Mouse (Mus musculus): ENCODE measurements around the gene Slc6a21.

Slc6a21 gene

GRCm38 (mm10) chr7:45257063-45257840, 20.1 kb upstream of the Slc6a21 start:
- no peak for DNase-seq (ENCODE audit: low read depth)

DNA sequence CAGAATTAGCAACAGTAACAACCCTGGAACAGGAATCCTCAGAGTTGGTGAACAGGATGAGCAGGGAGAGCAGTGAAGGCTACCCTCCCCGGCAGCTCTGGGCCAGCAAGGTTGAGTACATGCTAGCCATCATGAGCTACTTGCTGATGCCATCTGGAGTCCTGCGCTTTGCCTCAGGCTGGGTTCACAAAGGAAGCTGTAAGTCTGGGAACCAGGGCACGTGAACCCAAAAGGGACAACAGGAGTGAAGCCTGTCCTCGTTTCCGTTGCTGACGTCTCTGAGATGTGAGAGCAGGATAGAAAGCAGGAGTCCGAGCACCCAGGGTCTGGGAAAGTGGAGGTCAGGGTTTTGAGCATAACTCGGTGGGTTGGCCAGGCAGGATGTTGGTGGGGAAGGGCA, 18.0 kb upstream of the Slc6a21 start:
- no peak for DNase-seq (ENCODE audit: low read depth)

- DNase-seq (ENCODE audit: low read depth): no peak
Measured at GRCm38 (mm10) chr7:45262266-45262665, 15.0 kb upstream of the Slc6a21 start.

GRCm38 (mm10) chr7:45263006-45263607, 14.2 kb upstream of the Slc6a21 start:
- DNase-seq (ENCODE audit: low read depth): no peak

DNA sequence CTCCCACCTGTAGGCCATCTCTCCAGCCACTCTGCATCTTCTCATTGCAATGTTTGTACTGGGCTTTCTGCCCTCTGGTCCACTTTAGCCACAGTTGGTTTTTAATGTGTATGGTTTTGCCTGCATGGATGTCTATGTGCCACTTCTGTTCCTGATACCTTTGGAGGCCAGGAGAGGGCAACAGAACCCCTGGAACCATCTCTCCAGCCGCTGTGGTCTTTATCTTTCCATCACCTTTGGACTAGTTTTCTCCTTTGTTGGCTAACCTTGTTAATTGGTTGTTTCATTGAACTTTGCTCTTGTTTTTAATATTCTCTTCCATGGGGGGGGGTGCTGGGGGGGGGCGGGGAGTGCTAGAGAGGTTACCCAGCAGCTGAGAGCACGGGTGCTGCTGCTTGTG, 13.0 kb upstream of the Slc6a21 start:
- DNase-seq (ENCODE audit: low read depth): no peak

DNA sequence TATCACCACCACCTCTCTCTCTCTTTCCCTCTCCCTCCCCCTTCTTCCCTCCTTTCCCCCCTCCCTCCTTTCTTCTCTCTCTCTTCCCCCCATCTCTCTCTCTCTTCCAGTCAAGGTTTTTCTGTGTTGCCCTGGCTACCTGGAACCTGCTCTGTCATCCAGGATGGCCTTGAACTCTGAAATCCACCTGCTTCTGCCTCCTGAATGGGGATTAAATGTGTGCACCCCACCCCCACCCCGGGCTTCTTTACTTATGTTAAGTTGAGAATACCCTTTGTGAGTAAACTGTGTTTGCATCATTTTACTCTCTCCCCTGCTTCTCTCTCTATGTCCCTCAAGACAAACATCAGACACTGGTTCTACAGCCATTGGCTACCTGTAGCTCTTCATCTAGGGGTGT, 11.8 kb upstream of the Slc6a21 start:
- DNase-seq (ENCODE audit: low read depth): no peak

DNA sequence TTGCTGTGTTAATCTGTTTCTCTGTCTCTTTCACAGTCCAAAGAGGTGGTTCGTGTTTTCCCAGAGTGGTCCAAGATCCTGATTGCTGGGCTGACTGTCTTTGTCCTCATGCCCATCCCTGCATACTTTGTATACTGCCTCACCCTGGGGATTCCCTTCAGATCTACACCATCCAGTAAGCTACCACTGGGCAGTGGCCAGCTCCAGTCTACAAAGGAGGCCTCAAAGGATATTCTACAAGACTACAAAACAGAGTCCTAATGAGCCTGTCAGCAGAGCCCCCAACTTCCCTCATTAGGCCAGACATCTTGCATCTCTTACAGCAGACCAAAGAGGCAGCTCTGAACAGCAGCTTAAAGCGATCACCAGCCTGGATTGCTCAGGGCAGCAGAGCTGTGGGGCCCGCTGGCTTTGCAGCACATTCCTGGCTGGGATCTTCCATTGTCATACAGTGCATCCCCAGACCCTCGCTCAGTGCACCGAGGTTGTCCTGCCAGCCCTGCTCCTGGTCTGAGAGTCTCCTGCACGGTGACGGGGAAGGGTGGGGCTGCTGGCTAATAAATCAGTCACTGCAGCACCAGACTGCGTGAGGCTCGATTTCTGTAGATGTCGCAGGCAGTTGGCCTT, 4.4 kb upstream of the Slc6a21 start:
- DNase-seq (ENCODE audit: low read depth): no peak

DNA sequence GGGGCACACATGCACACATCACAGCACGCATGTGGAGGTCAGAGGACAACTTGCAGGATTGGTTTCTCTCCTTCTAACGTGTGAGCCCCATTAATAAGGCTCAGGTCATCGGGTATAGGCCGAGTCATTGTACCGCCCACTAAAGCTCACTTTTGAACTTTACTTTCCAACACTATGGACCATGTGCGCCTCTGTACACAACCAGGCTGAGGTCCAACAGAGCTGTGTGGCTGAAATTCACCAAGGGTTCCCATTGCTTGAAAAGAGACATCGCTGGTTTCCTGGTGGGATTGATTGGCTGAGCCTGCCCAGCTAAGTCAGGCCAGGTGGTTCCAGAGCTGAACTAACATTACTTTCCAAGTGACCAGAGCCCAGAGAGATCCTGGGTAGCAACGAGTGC, 3.6 kb upstream of the Slc6a21 start:
- no peak for DNase-seq (ENCODE audit: low read depth)

GRCm38 (mm10) chr7:45286486-45286885, 9.2 kb downstream of the Slc6a21 start:
- no peak for DNase-seq (ENCODE audit: low read depth)

DNA sequence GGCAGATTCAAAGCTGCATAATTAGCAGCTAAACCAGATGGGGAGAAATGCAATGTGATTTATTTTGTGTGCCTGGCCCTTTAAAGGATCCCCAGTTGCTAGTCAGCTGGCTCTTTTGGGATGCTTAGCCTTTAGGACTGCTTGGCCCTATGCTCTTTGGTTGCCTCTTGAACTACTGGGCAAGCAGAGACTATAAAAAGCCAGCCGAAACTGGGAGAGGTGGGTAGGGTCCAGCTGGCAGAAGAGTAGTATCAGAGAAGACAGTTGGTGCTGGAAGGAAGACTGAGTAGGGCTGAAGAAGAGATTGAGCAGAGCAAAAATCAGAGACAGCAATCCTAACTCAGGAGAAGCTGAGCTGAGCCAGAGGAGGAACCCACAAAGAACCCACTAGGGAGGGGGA, 19.3 kb downstream of the Slc6a21 start:
- DNase-seq (ENCODE audit: low read depth): no peak

DNA sequence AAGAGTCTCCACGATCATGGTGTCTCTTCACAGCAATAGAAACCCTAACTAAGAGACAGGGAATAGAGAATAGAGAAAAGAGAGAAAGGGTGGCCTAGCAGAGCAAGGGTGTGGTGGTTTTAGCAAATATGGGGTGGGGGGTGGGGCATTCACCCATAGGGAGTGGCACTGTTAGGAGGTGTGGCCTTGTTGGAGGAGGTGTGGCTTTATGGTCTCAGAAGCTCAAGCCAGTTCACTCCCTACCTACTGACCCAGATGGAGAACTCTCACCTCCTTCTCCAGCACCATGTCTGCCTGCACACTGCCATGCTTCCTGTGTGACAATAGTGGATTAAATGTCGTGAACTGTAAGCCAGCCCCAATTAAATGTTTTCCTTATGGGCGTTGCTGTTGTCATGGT, 20.2 kb downstream of the Slc6a21 start:
- no peak for DNase-seq (ENCODE audit: low read depth)

DNA sequence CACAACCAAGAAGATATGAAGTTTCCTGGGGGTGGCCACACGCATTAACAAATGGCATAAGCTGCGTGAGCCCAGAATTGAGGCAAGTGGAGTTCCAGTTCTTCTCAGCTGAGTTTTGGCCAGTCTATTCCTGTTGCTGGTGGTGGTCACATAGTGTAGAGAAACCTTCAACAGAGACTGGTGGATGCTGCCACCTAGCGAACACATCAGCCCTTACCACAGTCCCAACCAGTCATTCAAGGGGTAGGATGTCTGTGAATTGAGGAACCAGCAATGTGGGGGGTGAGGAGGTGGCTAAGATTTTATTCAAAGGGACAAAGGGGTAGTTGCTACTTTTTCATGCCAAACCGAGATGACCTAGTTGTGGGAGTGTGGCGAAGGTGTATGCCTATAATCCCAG, 22.4 kb downstream of the Slc6a21 start:
- peak; percentile 19 for DNase-seq (ENCODE audit: low read depth)

DNA sequence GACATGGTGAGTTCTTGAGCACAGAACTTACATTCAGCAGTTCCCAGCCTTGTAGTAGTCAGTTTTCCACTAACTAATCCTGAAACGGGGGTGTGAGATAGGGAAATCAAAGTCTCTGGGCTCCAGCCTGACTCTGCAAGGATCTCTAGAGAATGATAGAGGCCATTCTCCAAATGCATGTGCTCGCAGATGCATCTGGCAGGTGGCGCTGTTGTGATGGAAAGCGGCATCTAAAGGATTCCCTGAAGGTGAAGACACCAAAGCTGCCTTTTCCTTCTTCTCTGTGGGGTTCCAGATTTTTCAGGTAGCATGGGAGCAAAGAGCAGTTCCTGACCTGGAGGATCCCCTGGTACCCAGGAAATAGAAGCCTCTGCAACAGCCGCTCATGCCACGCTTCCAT, 23.0 kb downstream of the Slc6a21 start:
- peak; percentile 32 for DNase-seq (ENCODE audit: low read depth)

DNA sequence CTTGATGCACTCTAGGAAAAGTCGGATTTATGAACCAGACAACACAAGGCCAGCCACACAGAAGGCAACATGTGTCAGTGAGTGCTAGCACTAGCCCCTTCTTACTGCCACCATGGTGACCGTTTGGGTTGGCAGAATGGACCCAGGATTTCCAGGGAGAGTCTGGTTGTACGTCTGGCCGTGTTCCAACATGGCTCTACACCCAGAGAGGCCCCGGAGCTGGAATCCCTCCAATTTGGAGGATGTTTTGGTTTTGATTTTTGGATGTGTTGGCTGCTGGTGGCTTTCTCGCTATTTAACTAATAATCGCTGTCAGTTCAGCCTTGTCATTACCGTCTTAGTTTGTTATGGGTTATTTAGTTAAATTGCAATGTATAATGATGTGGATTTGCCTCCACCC, 25.3 kb downstream of the Slc6a21 start:
- DNase-seq (ENCODE audit: low read depth): no peak

GRCm38 (mm10) chr7:45304869-45305268, 27.6 kb downstream of the Slc6a21 start:
- DNase-seq (ENCODE audit: low read depth): no peak

- DNase-seq (ENCODE audit: low read depth): peak; percentile 48
Measured at GRCm38 (mm10) chr7:45305275-45305674, 28.0 kb downstream of the Slc6a21 start.

- DNase-seq (ENCODE audit: low read depth): no peak
Measured at GRCm38 (mm10) chr7:45308551-45309240, 31.4 kb downstream of the Slc6a21 start.

- peak; percentile 35 for DNase-seq (ENCODE audit: low read depth)
Measured at GRCm38 (mm10) chr7:45309455-45309854, 32.1 kb downstream of the Slc6a21 start.

GRCm38 (mm10) chr7:45312023-45312422, 34.7 kb downstream of the Slc6a21 start:
- no peak for DNase-seq (ENCODE audit: low read depth)

GRCm38 (mm10) chr7:45312686-45313453, 35.6 kb downstream of the Slc6a21 start:
- DNase-seq (ENCODE audit: low read depth): no peak

GRCm38 (mm10) chr7:45313495-45313894, 36.2 kb downstream of the Slc6a21 start:
- no peak for DNase-seq (ENCODE audit: low read depth)

GRCm38 (mm10) chr7:45315182-45315701, 37.9 kb downstream of the Slc6a21 start:
- DNase-seq (ENCODE audit: low read depth): no peak

All from c-Kit-positive CD71-positive TER-119-negative erythroid progenitor cells, embryonic 14.5 days (primary cell).